Mouse (Mus musculus) kidney, embryonic 16.5 days (tissue): Measurements from ENCODE around the gene Washc1. TPM values are rescaled to one million over a fixed set of nuclear protein-coding genes. Genes with fewer than 3 reads are reported as not detected.
A peak's percentile ranks its signal among the peaks of the same experiment; 100 is the strongest.

ENCODE experiments used
- ATAC-seq: fragments of 200-750 bp; cut with Nextera tagmentation; 2 replicates; pipeline ENCODE4 v1.8.0; 2017; ENCODE audit warnings: moderate TSS enrichment; ENCODE audit not compliant: low FRiP score, low TSS enrichment
- H3K27ac ChIP-seq: fragments of 300-500 bp; sonication (generic); 2 replicates; pipeline ENCODE4 v1.5.1; 2014; ENCODE audit warnings: low read length
- H3K27me3 ChIP-seq: fragments of 300-500 bp; sonication (generic); 2 replicates; pipeline ENCODE4 v1.6.1; 2014; ENCODE audit warnings: low read length, control low read depth, mixed read lengths; ENCODE audit not compliant: insufficient read depth
- H3K36me3 ChIP-seq: fragments of 300-500 bp; sonication (generic); 2 replicates; pipeline ENCODE4 v1.6.1; 2014; ENCODE audit warnings: low read length, control low read depth, mixed read lengths; ENCODE audit not compliant: insufficient read depth
- H3K4me1 ChIP-seq: fragments of 300-500 bp; sonication (generic); 2 replicates; pipeline ENCODE4 v1.6.1; 2014; ENCODE audit warnings: low read length, control low read depth, mixed read lengths; ENCODE audit not compliant: insufficient read depth
- H3K4me2 ChIP-seq: fragments of 300-500 bp; sonication (generic); replicated peaks from 2 replicates; pipeline ENCODE4 v1.6.1; 2014; ENCODE audit warnings: low read depth, low read length
- H3K4me3 ChIP-seq: fragments of 300-500 bp; sonication (generic); 2 replicates; pipeline ENCODE4 v1.5.1; 2014; ENCODE audit warnings: mild to moderate bottlenecking, low read length
- H3K9ac ChIP-seq: fragments of 300-500 bp; sonication (generic); replicated peaks from 2 replicates; pipeline ENCODE4 v1.6.1; 2014; ENCODE audit warnings: low read length
- H3K9me3 ChIP-seq: fragments of 300-500 bp; sonication (generic); 2 replicates; pipeline ENCODE4 v1.6.1; 2016; ENCODE audit warnings: low read length, control low read depth
- WGBS: fragments of 180-500 bp; shearing (Covaris S2); extraction: QIAGEN DNeasy Blood & Tissue Kit; methylation state at CpG from one replicate; pipeline ENCODE4 v1.1.7; 2014; 5-methylcytosine and 5-hydroxymethylcytosine counted together
- polyA plus RNA-seq: library from polyadenylated mRNA; unstranded; fragments of >200 nt; fragmentation: Nextera tagmentation; extraction: Ambion mirVana; gene quantifications from 2 replicates; pipeline ENCODE4 v1.2.1, GENCODE M21; 2015

The Washc1 gene
- polyA plus RNA-seq, 1 experiment from 2014 or later, result 50.7 TPM

- Histone ChIP-seq H3K9ac (no peak overlapping the region), H3K27me3 (no peaks in the 10 kb centered on the region), H3K4me2 (no peak overlapping the region), H3K4me3 (no peak overlapping the region), H3K36me3 (peaks cover 34% of the 10 kb centered on the region), H3K4me1 (no peaks in the 10 kb centered on the region), H3K27ac (no peak overlapping the region), H3K9me3 (no peaks in the 10 kb centered on the region)
- ATAC-seq, result no peak
Measured at GRCm38 (mm10) chr17:66090251-66090650, 21.1 kb upstream of the Washc1 start.

- no peak for ATAC-seq
- Histone ChIP-seq H3K9me3 (no peaks in the 10 kb centered on the region), H3K4me3 (no peak overlapping the region), H3K27me3 (no peaks in the 10 kb centered on the region), H3K4me2 (no peak overlapping the region), H3K36me3 (peaks cover 25% of the 10 kb centered on the region), H3K27ac (no peak overlapping the region), H3K4me1 (no peaks in the 10 kb centered on the region), H3K9ac (no peak overlapping the region)
- 82% methylated on average over 2 of the region's 2 CpGs for WGBS
Measured at GRCm38 (mm10) chr17:66091392-66091791, 20.0 kb upstream of the Washc1 start.

- Histone ChIP-seq H3K36me3 (peaks cover 20% of the 10 kb centered on the region), H3K9ac (no peak overlapping the region), H3K4me1 (no peaks in the 10 kb centered on the region), H3K9me3 (no peaks in the 10 kb centered on the region), H3K27ac (no peak overlapping the region), H3K4me2 (no peak overlapping the region), H3K4me3 (no peak overlapping the region), H3K27me3 (no peaks in the 10 kb centered on the region)
- WGBS, result 94% methylated on average over 2 of the region's 2 CpGs
- ATAC-seq, result no peak
Measured at GRCm38 (mm10) chr17:66092065-66092464, 19.3 kb upstream of the Washc1 start.

- no peaks in the 10 kb centered on the region for H3K4me1 ChIP-seq
- 89% methylated on average over 3 of the region's 3 CpGs for WGBS
- peaks cover 15% of the 10 kb centered on the region; the same call in 1 of the 2 replicates for H3K36me3 ChIP-seq
- H3K27ac ChIP-seq, result no peak overlapping the region
- no peaks in the 10 kb centered on the region for H3K9me3 ChIP-seq
- H3K4me2 ChIP-seq, result no peak overlapping the region
- ATAC-seq, result no peak
- no peak overlapping the region for H3K4me3 ChIP-seq
- H3K27me3 ChIP-seq, result no peaks in the 10 kb centered on the region
- no peak overlapping the region for H3K9ac ChIP-seq
Measured at GRCm38 (mm10) chr17:66092664-66093063, 18.7 kb upstream of the Washc1 start.

- Histone ChIP-seq H3K4me1 (peaks cover 16% of the 10 kb centered on the region), H3K4me3 (peak overlapping the region; percentile 90), H3K27ac (peak overlapping the region; percentile 93), H3K9ac (peak overlapping the region; percentile 89), H3K4me2 (peak overlapping the region; percentile 98), H3K9me3 (no peaks in the 10 kb centered on the region), H3K36me3 (no peaks in the 10 kb centered on the region), H3K27me3 (no peaks in the 10 kb centered on the region)
- peak; percentile 18; the same call in 1 of the 2 replicates for ATAC-seq
- under 1% methylated on average over 41 of the region's 41 CpGs for whole genome bisulfite sequencing
Measured at GRCm38 (mm10) chr17:66100566-66101379, 10.6 kb upstream of the Washc1 start.

- Histone ChIP-seq H3K4me1 (peaks cover 16% of the 10 kb centered on the region), H3K36me3 (no peaks in the 10 kb centered on the region), H3K4me2 (peak within 1 kb of the TSS; percentile 98), H3K27me3 (no peaks in the 10 kb centered on the region), H3K4me3 (peak within 1 kb of the TSS; percentile 90), H3K27ac (peak within 1 kb of the TSS; percentile 93), H3K9me3 (no peaks in the 10 kb centered on the region), H3K9ac (peak within 1 kb of the TSS; percentile 89)
- peak; percentile 100 for ATAC-seq
- WGBS, result under 1% methylated on average over 66 of the region's 67 CpGs
Measured at GRCm38 (mm10) chr17:66101380-66102330, 9.7 kb upstream of the Washc1 start, which contains the start of gene Ndufv2. Gene Ndufv2 (minus strand): TSS chr17:66101559.

GRCm38 (mm10) chr17:66104076-66104475 lies 7.3 kb upstream of the Washc1 start:
- peaks cover 15% of the 10 kb centered on the region for H3K4me1 ChIP-seq
- H3K36me3 ChIP-seq, result no peaks in the 10 kb centered on the region
- H3K9ac ChIP-seq, result no peak overlapping the region
- no peak for ATAC-seq
- H3K27ac ChIP-seq, result no peak overlapping the region
- no peaks in the 10 kb centered on the region for H3K9me3 ChIP-seq
- H3K4me3 ChIP-seq, result no peak overlapping the region
- WGBS, result 84% methylated on average over 7 of the region's 7 CpGs
- no peaks in the 10 kb centered on the region for H3K27me3 ChIP-seq
- no peak overlapping the region for H3K4me2 ChIP-seq

GRCm38 (mm10) chr17:66106601-66107267 lies 4.6 kb upstream of the Washc1 start:
- Histone ChIP-seq H3K4me3 (no peak overlapping the region), H3K4me2 (no peak overlapping the region), H3K9ac (no peak overlapping the region), H3K4me1 (peaks cover 12% of the 10 kb centered on the region), H3K27ac (no peak overlapping the region), H3K27me3 (no peaks in the 10 kb centered on the region), H3K36me3 (no peaks in the 10 kb centered on the region), H3K9me3 (no peaks in the 10 kb centered on the region)
- ATAC-seq, result no peak
- WGBS, result 51% methylated on average over 10 of the region's 10 CpGs

GRCm38 (mm10) chr17:66107466-66107865 lies 3.9 kb upstream of the Washc1 start:
- ATAC-seq, result no peak
- 73% methylated on average over 8 of the region's 8 CpGs for WGBS
- H3K4me1 ChIP-seq, result peaks cover 15% of the 10 kb centered on the region

More at GRCm38 (mm10) chr17:66107466-66107865, 3.9 kb upstream of the Washc1 start:
- Histone ChIP-seq H3K9ac (no peak overlapping the region), H3K4me3 (no peak overlapping the region), H3K27ac (no peak overlapping the region), H3K36me3 (no peaks in the 10 kb centered on the region), H3K27me3 (no peaks in the 10 kb centered on the region), H3K9me3 (no peaks in the 10 kb centered on the region), H3K4me2 (no peak overlapping the region)
